Mouse (Mus musculus) heart, postnatal 0 days (tissue): ENCODE results near the gene Tssk2. TPM values are rescaled to one million over a fixed set of nuclear protein-coding genes. Genes with fewer than 3 reads are reported as not detected.

Experiments
- ATAC-seq: fragments of 200-750 bp; cut with Nextera tagmentation; 2 replicates; pipeline ENCODE4 v1.8.0; 2017; ENCODE audit warnings: low read depth, moderate number of reproducible peaks, moderate library complexity; ENCODE audit not compliant: insufficient read depth
- DNase-seq: peaks from one replicate; pipeline ENCODE4 v3.0.0-alpha.2; 2016; ENCODE audit warnings: low spot score
- H3K27ac ChIP-seq: fragments of 300-500 bp; sonication (generic); 2 replicates; pipeline ENCODE4 v1.5.1; 2014; ENCODE audit warnings: low read depth, mild to moderate bottlenecking
- H3K27me3 ChIP-seq: fragments of 300-500 bp; sonication (generic); 2 replicates; pipeline ENCODE4 v1.6.1; 2014; ENCODE audit warnings: low read length, mixed read lengths; ENCODE audit not compliant: control insufficient read depth, insufficient read depth
- H3K36me3 ChIP-seq: fragments of 300-500 bp; sonication (generic); replicated peaks from 2 replicates; pipeline ENCODE4 v1.6.1; 2014; ENCODE audit warnings: low read length, mixed read lengths; ENCODE audit not compliant: control insufficient read depth, insufficient read depth
- H3K4me1 ChIP-seq: fragments of 300-500 bp; sonication (generic); 2 replicates; pipeline ENCODE4 v1.6.1; 2014; ENCODE audit warnings: antibody characterized with exemption; ENCODE audit not compliant: control insufficient read depth, insufficient read depth
- H3K4me2 ChIP-seq: fragments of 300-500 bp; sonication (generic); 2 replicates; pipeline ENCODE4 v1.6.1; 2014; ENCODE audit warnings: low read depth, mild to moderate bottlenecking, low read length, moderate library complexity
- H3K4me3 ChIP-seq: fragments of 300-500 bp; sonication (generic); 2 replicates; pipeline ENCODE4 v1.5.1; 2014; ENCODE audit warnings: low read depth, low read length
- H3K9ac ChIP-seq: fragments of 300-500 bp; sonication (generic); replicated peaks from 2 replicates; pipeline ENCODE4 v1.6.1; 2014; ENCODE audit warnings: low read depth, low read length, mixed read lengths
- H3K9me3 ChIP-seq: fragments of 300-500 bp; sonication (generic); replicated peaks from 2 replicates; pipeline ENCODE4 v1.6.1; 2016; ENCODE audit warnings: low read length; ENCODE audit not compliant: control insufficient read depth
- CTCF ChIP-seq: IDR thresholded peaks from 2 replicates; pipeline ENCODE4 v1.5.1; 2016; ENCODE audit warnings: antibody characterized with exemption, control low read depth, low read depth
- EP300 ChIP-seq: IDR thresholded peaks from 2 replicates; pipeline ENCODE4 v1.6.1; 2016; ENCODE audit warnings: antibody characterized with exemption, low read depth
- WGBS: fragments of 180-500 bp; shearing (Covaris S2); extraction: QIAGEN DNeasy Blood & Tissue Kit; methylation state at CpG from one replicate; pipeline ENCODE4 v1.1.7; 2014; 5-methylcytosine and 5-hydroxymethylcytosine counted together
- polyA plus RNA-seq: library from polyadenylated mRNA; unstranded; fragments of >200 nt; fragmentation: Nextera tagmentation; extraction: Ambion mirVana; gene quantifications from 2 replicates; pipeline ENCODE4 v1.2.1, GENCODE M21; 2015
- total RNA-seq: library from RNA; depleted of rRNA; stranded (reverse); fragments of >200 nt; gene quantifications from 2 replicates; pipeline ENCODE4 v1.2.3, GENCODE M21; 2014; ENCODE audit warnings: low replicate concordance

Gene Tssk2
- total and polyA plus RNA-seq, 2 experiments from 2014 or later: not detected

DNA sequence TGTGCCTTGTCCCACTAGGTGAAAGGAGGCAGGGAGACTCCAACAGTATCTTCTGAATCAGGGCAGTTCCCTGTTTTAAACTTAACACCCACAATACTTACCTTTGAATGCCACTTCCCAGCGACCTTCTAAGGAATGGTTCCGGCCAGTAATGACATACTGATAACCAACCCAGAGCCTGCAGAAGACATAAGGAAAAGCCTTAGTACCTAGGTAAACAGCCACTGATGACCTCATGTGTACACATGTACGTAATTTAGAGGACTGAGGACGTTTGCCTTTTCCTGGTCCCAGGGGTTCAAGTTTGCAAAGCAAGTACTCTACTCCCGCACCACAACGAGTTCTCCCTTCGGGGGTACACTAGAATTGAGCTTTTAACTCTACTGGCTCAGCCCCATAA is 41.3 kb upstream of the Tssk2 start:
- ATAC-seq (no peak), DNase-seq (no peak)
- Histone ChIP-seq H3K9ac (no peak overlapping the region), H3K36me3 (peaks cover 70% of the 10 kb centered on the region), H3K27ac (no peak overlapping the region), H3K4me1 (no peaks in the 10 kb centered on the region), H3K9me3 (no peaks in the 10 kb centered on the region), H3K27me3 (no peaks in the 10 kb centered on the region), H3K4me3 (no peak overlapping the region), H3K4me2 (no peak overlapping the region)
- no peak for TF ChIP-seq CTCF
- TF ChIP-seq EP300: no peak
- WGBS: 89% methylated on average over 7 of the region's 7 CpGs

DNA sequence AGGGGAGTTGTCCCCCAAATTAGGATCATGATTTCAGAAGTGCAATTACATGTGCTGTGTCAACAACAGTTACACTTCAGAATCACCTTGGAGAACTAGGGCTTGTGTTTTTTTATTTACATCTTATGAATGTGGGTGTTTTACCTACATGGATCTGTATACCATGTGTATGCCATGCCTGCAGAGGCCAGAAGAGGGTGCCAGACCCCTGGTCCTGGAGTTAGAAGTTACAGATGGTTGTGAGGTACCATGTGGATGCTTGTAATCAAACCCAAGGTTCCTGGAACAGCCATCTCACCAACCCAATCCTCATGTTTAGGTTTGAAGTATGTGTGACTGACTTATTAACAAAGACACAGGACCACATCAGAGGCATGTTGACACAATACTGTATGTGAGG is 39.8 kb upstream of the Tssk2 start:
- no peak for TF ChIP-seq EP300
- TF ChIP-seq CTCF: peak; percentile 71
- H3K4me1 ChIP-seq: no peaks in the 10 kb centered on the region
- no peaks in the 10 kb centered on the region for H3K27me3 ChIP-seq
- peak; percentile 49; the same call in 1 of the 2 replicates for ATAC-seq
- no peak overlapping the region for H3K27ac ChIP-seq
- H3K9me3 ChIP-seq: no peaks in the 10 kb centered on the region
- H3K9ac ChIP-seq: no peak overlapping the region
- no peak for DNase-seq
- H3K36me3 ChIP-seq: peaks cover 62% of the 10 kb centered on the region
- H3K4me2 ChIP-seq: no peak overlapping the region
- H3K4me3 ChIP-seq: no peak overlapping the region

DNA sequence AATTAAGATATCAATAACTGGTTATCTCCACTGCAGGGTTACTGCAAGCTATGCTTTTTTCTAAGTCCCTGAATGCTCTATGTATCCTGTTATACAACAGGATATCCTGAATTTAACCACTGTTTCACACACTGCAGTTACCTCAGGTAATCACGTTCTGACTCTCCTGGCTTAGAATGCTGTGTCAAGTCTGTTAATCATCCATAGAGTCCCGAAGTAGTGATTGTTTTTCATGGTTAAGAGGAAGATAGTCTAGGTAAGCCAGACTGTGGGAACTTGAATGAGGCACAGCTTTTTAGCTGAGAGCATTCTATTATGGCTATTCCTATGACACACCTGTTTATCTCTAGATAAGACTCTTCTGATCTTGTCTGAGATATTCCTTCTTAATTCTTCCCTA is 33.1 kb upstream of the Tssk2 start:
- no peak overlapping the region for H3K9ac ChIP-seq
- H3K4me2 ChIP-seq: no peak overlapping the region
- H3K27me3 ChIP-seq: no peaks in the 10 kb centered on the region
- H3K4me1 ChIP-seq: no peaks in the 10 kb centered on the region
- ATAC-seq (no peak), DNase-seq (no peak)
- 86% methylated on average over 2 of the region's 2 CpGs for WGBS
- H3K27ac ChIP-seq: no peak overlapping the region
- H3K9me3 ChIP-seq: no peaks in the 10 kb centered on the region
- TF ChIP-seq EP300 (no peak), CTCF (no peak)
- no peak overlapping the region for H3K4me3 ChIP-seq
- peaks cover 19% of the 10 kb centered on the region for H3K36me3 ChIP-seq

DNA sequence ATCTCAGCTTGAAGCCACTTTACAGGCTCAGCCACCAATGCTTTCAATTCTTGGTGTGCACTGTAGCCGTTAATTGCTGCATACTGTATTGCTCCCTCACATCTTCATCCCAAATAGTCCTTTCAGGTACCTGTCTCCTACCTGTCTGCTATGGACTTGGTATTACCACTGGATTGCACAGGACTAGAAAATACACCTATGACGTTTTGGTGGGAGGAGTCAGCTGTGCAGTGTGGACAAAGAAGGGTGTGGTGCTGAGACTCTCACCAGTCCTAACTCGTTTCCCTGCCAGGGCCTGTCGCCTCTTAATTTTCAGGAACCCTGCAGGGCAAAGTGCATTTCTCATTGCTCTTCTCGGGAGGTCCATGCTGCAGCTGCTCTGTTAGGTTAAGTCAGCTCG is 32.7 kb upstream of the Tssk2 start:
- TF ChIP-seq EP300 (no peak), CTCF (no peak)
- Histone ChIP-seq H3K27me3 (no peaks in the 10 kb centered on the region), H3K9ac (no peak overlapping the region), H3K4me2 (no peak overlapping the region), H3K27ac (no peak overlapping the region), H3K9me3 (no peaks in the 10 kb centered on the region), H3K4me3 (no peak overlapping the region), H3K36me3 (peaks cover 22% of the 10 kb centered on the region), H3K4me1 (no peaks in the 10 kb centered on the region)
- DNase-seq: no peak
- WGBS: 73% methylated on average over 6 of the region's 6 CpGs
- ATAC-seq: no peak

DNA sequence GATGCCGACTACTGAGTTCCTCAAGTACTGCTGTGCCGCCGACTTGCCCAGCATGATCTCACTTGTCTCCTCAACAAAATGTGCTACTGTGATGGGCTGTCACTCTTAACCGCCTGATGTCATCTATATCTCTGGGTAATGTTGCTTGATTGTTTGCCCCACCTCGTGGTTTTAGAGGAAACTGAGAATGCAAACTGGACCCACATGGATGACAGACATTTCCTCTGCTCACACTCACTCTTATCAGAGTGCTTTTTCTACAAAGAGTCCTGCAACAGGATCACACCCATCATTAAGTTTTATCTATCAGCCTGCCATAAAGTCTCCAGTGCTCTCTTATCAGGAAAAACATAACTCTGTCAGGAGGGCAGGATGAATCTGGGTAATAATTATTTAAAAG is 27.2 kb upstream of the Tssk2 start:
- no peak for ATAC-seq
- peaks cover 40% of the 10 kb centered on the region for H3K36me3 ChIP-seq
- DNase-seq: no peak
- no peaks in the 10 kb centered on the region for H3K27me3 ChIP-seq
- no peak overlapping the region for H3K4me2 ChIP-seq
- peaks cover 20% of the 10 kb centered on the region for H3K4me1 ChIP-seq
- no peak overlapping the region for H3K27ac ChIP-seq
- 34% methylated on average over 5 of the region's 5 CpGs for WGBS
- H3K9ac ChIP-seq: no peak overlapping the region
- no peak overlapping the region for H3K4me3 ChIP-seq
- TF ChIP-seq CTCF (no peak), EP300 (no peak)
- no peaks in the 10 kb centered on the region for H3K9me3 ChIP-seq

DNA sequence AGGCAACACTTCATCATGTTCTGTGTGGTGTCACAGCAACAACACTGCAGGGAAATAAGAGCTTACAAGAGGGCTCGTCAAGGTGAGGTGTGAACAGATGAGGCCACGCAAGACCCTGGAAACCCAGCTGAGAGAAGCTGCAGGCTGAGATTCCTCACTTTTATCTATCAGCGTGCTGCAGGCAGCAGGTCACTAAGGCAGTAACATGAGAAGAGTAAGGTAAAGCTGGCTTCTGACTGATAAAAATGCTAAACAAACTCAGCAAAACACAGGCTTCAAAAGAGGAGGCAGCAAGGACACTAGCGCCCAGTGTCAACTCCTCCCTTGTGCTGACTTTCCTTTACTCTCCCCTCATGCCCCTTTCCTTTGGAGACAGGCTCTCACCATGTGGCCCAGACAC is 25.4 kb upstream of the Tssk2 start:
- no peak overlapping the region for H3K27ac ChIP-seq
- peaks cover 36% of the 10 kb centered on the region for H3K36me3 ChIP-seq
- no peak overlapping the region for H3K4me3 ChIP-seq
- no peak overlapping the region for H3K4me2 ChIP-seq
- H3K4me1 ChIP-seq: peaks cover 20% of the 10 kb centered on the region
- no peak for ATAC-seq
- WGBS: 33% methylated on average over 4 of the region's 4 CpGs
- no peak for DNase-seq
- TF ChIP-seq EP300 (no peak), CTCF (no peak)
- H3K27me3 ChIP-seq: no peaks in the 10 kb centered on the region
- H3K9ac ChIP-seq: no peak overlapping the region
- no peaks in the 10 kb centered on the region for H3K9me3 ChIP-seq
